Mouse (Mus musculus): ENCODE measurements at regions not wholly inside any gene's neighbourhood (a gene's known extent, or its start where the extent isn't known, plus 50 kb on each side); places are given as distances from the start of the nearest gene placed in this dataset.

DNA sequence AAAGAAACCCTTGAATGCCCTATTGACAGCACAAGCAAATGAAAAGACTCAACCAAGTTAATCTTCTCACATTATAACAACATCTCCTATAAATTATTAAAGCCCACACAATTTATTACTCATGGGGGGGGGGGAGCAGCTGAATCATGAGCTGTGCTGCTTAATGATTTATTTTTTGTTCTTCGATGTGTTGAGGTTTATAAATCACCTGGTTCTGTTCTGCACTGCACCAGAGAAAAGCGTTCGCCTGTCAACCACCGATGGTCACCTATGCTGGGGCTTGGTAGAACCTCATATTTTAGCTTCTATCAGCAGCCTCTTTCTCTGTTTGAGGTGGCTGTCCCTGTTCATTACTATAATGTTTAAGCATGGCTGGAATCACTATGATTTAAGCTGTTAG lies 174.4 kb upstream of the Adgrl2 start:
- DNase-seq = no peak

DNA sequence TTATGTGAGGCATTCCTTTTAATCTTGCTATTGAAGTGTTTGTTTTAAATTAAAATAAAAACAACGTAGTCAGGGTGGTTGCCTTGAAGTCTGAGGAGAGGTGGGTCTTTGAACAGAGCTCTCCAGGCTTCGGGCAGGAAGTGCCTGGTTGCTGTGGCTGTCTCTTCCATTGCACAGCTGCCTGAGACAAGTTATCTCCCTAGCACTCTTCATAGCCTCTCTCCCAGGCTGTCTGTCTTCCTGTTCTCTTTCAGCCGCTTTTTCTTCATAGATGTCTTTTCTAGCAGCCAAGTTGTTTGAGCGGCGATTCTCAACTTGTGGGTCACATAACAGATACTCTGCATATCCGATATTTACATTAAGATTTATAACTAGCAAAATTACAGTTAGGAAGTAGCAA lies 173.2 kb upstream of the Adgrl2 start:
- DNase-seq = no peak

DNA sequence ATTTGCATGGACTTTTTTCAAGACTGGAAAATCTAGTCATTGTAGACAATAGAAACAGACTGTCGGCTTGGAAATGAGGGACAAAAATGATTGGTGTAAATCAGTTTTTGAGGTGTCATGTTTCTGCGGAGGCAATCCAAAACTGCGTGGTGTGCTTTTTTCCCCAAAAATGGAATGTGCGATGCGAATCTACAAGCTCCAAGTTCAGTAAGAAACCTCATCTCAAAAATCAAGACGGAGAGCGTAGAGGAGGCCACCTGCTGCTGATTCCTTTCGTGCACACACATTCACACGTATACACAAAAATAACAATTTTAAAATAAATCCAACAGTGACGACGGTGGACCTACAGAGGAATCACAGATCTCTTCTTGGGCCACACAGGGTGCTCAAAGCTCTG lies 170.5 kb upstream of the Adgrl2 start:
- no peak for DNase-seq

DNA sequence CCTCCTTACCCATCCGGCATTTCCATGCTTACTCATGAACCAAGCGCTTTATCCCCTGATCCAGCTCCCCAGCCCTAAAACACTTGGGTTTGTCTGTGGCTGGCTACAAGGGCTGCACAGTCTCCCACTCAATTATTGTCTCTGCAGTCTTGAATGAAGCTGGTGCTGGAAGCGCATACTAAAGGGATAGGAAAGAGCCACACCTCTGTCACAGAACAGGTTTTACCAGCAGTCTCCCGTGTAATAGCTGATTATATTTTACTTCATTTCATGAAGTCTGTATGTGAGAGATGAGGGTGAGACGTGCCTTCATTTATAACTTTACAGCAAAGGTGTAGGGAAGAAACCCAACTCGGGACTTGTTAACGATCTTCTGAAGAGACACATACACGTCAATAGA lies 167.0 kb upstream of the Adgrl2 start:
- DNase-seq = no peak

DNA sequence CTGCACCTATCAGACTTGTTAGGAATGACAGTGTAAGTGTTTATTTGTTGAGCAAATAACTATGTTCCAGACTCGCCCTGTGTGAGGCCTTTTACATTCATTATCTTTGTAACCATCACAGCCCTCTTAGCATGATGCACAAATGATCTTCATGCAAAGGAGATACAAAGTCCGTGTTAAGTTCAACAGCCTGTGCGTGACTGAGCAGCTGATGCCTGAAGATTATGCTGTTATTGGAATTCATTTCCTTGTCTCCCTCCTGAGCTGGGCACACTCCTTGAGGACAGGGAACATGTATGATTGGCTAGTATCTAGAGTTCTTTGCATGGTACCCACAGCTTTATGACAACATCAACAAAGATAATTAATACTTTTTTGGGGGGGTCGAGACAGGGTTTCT lies 162.0 kb upstream of the Adgrl2 start:
- DNase-seq = no peak

DNA sequence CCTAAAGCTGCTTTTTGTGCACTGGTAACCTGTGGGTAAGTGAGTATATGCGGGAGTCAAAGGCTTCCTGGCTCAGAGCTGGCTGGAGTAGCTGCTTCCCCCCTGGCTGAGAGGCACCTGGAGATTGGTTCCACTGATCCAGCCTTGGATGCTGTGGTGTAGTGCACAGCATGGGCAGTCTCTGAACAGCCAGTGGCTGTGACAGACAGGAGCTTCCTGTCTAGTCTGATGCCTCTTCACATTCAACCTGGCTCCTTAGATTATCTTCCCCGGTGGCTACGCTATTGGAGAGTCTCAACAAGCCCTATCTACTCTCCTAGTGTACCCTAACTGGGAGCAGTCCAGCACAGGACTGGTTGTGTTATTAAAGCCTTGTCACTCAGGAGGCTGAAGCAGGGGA lies 160.4 kb upstream of the Adgrl2 start:
- DNase-seq = no peak

DNA sequence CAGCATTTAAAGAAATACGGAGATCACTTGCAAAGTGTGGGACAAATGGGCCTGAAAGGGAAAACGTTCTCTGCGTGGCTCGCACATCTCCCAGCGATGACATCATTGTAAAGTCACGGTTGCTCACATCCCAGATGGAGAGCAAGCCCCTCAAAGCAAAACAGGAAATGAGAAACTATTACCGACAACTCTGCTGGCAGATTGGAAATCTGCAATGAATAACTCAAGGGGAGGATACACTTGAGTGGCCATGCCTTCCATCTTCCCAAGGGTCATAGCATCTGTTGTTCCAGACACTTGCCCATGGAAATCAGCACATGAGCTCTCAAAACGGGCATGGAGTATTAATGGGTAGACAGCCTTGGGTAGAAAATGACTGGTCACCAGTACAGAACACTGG lies 158.3 kb upstream of the Adgrl2 start:
- DNase-seq = no peak

DNA sequence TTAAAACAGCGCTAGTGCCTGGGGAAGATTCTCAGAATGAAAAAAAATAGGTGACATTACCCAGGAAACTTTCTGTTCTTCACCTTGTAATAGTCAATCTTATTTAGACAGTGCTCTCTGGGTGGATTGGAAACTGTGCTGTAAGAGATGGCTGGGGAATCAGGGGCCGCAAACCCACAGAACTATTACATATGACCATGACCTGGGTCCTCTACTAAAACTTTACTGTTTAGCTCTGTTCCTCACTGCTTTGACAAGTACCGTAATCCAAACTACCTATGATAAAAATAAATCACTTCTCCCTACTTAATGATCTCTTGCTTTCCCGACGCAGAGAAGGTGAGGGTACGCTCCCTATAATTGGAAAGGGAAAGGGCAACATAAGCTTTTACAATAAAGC lies 157.6 kb upstream of the Adgrl2 start:
- DNase-seq = no peak

DNA sequence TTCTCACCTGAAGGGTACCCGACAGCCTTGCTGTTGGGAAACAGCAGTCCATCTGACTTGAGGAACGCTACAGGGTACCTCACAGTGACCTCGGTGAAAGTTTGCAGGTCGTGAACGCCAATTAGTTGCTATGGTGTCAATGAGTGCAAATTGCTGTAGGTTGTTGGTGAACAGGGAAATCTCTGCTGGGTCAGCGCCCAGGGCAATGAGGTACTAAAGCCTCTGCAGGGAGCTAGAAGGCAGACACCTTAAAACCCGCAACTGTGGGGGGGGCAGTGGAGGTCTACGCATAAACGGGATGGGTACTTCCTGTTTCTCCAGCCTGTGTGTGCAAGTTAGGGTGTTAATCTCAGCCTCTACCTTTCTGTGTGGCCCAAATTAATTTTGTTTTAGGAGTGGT lies 156.3 kb upstream of the Adgrl2 start:
- DNase-seq = no peak

DNA sequence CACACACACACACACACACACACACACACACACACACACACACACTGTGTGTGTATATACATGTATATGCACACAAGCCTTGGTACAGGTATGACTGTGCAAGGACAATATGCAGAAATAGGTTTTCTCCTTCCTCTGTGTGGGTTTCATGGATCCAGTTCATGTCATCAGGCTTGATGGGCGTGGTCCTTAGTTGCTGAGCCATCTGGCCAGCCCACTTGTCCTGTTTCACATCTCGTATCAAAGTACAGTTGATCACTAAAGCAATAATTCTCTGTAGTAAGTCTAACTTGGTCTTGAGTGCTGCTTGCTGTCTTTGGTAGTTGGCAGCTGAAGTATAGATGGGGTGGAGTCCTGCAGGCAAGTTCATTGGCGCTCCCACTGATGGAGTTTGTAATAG lies 150.1 kb upstream of the Adgrl2 start:
- no peak for DNase-seq

DNA sequence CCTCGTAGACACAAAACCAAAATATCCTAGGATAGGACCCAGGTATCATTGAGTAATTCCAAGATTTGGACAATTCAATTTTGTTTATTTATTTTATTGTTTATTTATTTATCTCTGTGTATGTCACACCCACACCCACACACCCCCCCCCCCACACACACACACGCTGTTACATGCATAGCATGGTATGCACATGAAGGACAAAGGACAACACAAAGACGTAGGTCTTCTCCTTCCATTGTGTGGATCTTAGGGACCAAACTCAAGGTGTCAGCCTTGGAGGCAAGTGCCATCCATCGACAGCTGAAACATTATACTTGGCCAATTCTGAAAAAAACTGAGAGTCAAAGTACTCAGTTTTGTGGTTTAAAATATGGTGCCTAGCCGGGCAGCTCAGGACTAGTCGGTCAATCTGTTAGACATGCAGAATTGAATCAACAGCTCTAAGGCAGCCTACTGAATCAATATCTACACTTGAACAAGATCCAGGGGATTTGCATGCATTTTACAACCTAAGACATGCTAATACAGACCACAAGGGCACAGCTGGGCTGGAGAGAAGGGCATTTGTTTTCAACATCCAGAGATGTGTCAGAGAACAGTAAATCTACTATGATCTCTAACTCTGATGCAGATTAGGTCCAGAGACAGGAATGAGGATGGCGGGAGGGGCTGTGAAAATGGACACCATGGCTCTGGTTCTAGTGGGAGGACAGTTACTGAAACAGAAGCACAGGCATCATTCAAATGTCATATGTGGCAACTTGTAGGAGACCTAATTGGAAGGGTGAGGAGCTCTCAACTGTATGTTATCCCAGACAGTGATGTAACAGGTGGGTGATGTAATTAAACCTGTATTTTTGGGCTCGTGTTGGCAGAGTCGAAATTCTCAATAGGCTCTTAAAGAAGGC lies 143.9 kb upstream of the Adgrl2 start:
- no peak for DNase-seq

DNA sequence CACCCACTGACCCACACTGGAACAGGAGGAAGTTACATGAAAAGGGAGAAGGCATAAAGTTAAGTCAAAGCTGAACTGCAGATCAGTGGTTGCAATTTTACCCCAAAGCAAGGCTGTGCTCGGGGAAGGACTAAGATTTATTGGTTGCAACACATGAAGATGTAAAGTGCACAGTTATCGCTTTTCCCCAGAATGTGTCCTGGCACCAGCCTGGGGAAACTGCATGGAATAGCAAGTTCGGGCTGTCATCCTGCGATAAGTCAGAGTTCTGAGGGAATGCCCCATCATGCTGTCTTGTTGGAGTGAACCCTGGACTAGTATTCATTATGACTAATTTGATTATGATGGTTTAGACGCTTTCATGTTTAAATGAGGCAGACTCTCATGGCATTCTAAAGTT lies 128.5 kb upstream of the Adgrl2 start:
- DNase-seq = no peak

DNA sequence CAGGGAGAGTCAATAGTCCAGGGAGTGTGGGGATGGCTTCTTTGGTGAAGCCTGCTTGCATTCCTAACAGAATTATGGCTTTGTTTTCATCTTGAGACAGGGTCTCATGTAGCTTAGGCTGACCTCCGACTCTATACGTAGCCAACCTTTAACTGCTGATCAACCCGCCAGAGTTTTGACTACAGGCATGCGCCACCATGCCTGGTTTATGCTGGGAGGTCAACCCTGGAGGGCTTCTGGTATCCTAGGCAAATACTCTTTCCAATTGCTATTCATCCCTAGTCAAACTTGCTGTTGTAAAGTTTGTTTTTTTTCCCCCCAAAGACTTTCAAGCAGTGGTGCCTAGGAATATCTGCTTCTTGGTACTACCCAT lies 127.3 kb upstream of the Adgrl2 start:
- no peak for DNase-seq

DNA sequence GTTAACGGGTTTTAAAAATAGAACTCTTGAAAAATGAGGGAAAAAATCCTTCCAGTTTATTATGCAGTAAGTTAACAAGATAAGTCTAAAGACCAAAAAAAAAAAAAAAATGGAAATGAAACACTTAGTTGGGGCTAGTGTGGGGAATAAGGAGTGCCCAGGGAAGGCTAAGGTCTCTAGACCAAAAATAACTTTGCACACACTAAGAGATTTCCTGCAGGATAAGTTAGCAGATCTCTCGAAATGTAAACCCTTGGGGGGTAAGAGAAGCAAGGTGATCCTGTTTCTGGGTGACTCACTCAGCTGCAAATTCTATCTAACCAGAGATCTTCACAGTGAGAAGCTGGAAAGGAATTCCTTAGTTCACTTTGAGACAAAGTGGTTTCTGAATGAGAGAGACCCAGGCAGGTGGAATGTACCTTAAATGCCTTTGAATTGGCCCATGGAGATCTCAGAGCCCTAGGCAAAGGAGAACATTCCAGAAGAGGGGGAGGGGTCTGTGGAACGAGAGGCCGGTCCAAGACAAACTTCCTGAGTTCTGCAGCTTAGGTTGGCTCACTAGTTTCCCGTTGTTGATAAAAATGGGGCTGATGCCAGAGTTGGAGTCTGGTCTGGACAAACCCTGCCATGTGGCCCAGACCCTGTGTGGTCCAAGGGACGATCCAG lies 126.8 kb upstream of the Adgrl2 start:
- peak; percentile 31 for DNase-seq

DNA sequence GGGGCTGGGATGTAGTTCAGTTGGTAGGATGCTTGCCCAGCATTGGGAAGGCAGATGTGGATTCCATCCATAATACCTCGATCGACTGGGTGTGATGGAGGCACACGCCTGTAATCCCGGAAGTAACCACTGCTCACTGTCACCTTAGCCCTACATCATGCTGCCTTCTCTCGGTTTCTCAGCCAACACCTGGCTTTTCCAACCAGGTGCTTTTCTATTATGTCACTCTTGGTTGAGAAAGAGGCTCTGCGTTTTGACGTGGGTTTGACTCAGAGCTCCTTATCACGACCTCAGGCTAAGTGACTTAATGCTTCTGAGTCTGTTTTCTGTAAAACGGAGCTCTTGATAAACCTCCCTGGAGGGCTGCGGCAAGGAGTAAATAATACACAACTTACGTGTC lies 126.2 kb upstream of the Adgrl2 start:
- no peak for DNase-seq

DNA sequence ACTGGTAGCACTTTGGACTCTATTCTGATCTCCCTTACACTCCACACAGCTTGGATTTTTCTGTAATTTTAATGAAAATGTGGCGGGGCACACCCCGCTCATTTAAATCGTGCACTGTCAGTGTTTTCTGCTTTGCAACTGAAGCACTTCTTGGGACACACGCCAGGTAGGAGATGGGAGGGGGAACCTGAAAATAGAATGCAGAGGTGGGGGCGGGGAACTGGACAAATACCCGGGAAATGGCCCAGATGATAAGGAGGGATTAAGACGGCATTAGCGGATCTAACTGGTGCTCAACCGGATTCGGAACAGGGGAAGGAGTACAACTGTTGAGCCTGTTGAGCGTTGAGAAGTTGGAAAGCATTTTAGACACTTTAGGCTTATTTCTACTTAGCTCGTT lies 125.5 kb upstream of the Adgrl2 start:
- DNase-seq = no peak

DNA sequence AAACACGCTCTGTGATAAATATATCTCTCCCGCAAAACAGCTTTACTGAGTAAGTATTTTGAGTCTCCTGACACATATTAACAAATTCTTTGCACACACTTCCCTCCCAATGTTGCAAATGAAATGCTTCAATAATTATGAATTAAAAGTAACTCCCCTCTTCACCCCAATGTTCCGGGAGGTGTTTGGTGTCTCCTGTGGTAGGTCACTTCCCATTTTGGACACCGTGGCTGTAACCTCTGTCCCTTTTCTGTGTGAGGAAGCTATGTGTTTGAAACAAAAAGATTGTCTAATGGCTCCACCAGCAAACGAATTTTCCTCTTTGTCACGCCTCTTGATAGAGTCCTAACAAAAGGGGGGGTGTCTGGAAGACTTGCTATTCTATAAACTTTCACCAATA lies 122.5 kb upstream of the Adgrl2 start:
- DNase-seq = no peak

DNA sequence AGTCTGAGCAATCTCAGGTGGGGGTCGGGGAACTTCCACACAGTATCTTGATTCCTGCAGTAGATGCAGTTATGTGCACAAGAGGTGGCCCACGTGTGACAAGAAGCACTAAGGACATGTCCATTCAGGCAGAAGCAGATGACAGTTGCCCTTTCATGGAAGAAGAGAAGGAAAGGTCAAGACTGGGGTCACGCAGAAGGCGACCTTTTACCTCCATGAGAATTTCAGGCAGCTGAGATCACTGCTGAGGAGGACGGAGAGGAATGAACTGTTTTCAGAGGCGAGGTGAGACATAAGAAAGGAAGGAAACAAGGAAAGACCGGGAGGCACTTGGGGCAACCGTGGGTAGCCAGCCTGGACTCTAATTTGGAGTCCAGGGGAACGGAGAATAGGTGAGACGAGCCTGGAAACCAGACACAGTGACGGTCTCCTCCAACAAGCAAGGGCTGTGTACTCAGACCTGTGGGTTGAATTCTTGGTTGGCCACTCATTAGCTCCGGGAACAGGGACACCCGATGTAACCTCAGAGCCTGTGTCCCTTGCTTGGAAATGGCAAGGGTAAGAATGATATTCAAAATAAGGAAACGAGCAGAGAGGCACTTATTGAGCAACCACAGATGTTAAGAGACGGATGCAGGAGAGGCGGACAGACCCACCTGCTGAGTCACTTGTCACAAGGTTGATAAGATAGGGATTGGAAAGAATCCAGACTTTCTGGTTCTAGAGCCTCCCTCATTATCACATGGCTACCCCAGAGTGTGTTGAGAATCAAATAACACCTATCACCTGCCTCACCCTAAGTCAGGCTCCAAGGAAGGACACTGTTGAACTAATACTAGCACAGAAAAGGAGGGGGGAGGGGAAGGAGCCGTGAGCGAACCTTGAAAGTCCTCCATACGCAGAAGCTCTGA lies 121.4 kb upstream of the Adgrl2 start:
- peak; percentile 51 for DNase-seq

DNA sequence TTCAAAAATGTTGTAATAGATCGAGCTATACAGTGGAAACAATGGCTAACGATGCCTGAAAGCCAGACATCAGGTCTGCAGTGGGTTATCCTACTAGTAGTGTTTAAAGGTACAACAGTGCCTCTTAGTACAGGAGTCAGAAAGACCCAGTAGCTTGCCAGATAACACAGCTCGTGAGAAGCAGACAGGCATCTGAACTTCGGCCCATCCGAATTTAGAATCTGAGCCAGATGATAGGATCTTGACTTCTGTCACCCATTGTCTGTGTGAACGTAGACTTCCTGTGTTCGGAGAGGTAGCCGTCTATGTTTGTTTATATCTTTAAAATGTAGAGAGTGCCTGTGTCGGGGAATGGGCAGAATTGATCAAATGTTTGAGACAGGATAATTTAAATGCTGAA lies 120.5 kb upstream of the Adgrl2 start:
- no peak for DNase-seq

DNA sequence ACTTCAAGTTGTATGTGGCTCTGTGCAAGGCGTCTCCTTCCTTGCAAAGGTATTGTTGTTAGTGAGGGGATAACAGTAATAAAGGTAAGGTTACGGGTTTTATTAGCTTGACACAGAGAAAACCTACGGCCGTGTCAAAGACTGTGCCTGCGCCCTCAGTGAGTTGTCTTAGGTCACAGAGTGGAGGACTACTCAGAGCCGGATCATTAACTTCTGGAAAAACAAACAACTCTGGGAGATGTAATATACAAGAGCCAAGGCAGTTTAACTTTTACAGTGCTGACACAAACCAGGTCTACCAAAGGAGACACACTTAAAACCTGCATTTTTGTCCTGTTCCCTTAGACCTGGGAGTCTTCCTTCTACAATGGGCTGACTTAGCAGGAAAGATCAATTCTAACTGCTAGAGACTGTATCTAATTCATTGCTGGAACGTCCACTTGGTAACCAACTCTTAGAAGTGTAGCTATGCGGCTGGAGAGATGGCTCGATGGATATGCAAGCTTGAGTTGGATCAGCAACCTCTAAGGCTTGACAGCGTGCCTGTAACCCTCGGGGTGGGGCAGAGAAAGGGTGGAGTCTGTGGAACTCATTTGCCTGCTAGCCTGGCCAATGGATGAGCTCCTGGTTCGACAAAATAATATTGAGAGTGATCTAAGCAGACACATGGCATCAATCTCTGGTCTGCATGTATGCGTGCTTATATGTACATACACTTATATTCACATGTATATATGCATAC lies 115.5 kb upstream of the Adgrl2 start:
- DNase-seq = no peak

DNA sequence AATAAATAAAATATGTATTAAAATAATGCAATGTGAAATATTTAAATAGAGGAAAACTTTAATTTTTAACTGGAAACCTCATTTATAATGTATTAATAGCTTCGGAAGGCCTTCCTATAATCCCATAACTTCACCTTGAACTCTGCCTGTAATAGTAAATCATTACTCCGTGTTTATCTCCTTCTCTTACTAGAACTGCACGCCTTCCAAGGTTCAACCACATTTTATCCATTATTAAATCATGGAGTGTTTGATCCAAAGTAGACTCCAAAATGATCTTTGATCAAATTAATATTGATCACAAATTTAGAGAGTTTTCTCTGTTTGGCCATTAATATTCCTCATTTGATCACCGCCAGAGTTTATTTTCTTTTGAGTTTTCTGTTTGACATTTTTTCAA lies 114.8 kb upstream of the Adgrl2 start:
- no peak for DNase-seq

DNA sequence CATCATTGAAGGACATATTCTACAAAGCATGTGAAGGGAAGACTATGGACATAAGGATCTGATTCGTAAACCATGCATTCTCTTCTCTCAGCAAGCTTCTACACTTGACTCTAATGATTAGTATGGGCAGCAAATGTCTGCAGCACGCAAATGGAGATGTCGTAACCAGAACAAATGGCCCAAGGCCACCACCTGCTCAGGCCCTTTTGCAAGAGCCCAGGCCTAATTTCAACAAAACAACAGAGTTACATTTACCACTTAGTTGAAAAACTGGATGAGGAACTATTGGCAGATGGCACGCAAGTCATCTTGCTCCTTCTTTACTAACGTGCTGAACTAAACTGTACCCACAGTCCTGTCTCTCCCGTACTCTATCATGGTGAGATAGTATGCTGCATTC lies 113.7 kb upstream of the Adgrl2 start:
- DNase-seq = peak; percentile 44
